Mouse (Mus musculus) embryonic fibroblast, embryonic 13.5 days (primary cell): ENCODE measurements around the gene Adgrf2.

Experiments
- CTCF ChIP-seq: IDR thresholded peaks from 2 replicates; pipeline ENCODE4 v1.5.1; 2011; ENCODE audit warnings: mild to moderate bottlenecking, control low read depth, low read length, moderate library complexity, borderline replicate concordance; ENCODE audit not compliant: insufficient read depth
- POLR2A ChIP-seq: IDR thresholded peaks from 2 replicates; pipeline ENCODE4 v1.6.1; 2011; ENCODE audit warnings: low read depth, mild to moderate bottlenecking, control low read depth, low read length, moderate library complexity

DNA sequence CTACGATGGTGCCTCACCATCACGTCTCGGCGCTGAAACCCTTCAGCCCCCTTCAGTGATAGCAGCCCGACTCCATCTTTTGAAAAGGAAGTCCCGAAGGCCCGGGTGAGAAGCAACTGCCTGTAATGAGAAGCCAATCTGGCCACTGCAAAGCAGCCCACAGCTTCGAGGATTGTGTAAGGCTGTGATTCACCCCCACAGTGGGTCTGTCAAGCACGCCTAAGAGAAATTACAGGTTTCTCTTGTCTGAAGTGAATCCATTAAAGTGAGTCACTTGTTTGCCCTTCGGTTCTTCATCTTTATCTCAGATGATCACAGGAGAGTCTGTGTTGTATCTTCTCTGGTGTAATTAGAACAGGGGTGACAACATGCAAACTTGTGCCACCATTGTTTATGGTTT, 49.8 kb downstream of the Adgrf2 start, which contains the start of gene Adgrf4:
- TF ChIP-seq CTCF (no peak), POLR2A (no peak)
